Mouse (Mus musculus) E14TG2a.4 (cell line): ENCODE results near the gene Gm47995.
"Not testable (repeated sequence)": the region's sequence is repeated elsewhere in the genome, so short reads cannot be mapped to it uniquely, and the experiment has no call there.

Experiments used
- CTCF ChIP-seq: conservative IDR thresholded peaks from 2 replicates; pipeline ENCODE4 v1.5.1; 2014; ENCODE audit warnings: low read length
- NANOG ChIP-seq: IDR thresholded peaks from 2 replicates; pipeline ENCODE4 v1.6.1; 2014; ENCODE audit warnings: borderline replicate concordance, low read length, mixed read lengths
- POU5F1 ChIP-seq: IDR thresholded peaks from 2 replicates; pipeline ENCODE4 v1.6.1; 2014; ENCODE audit warnings: low read length, borderline replicate concordance

- not testable (repeated sequence) for TF ChIP-seq CTCF, POU5F1, NANOG
Measured at GRCm38 (mm10) chr1:151186186-151186585, 12.1 kb upstream of the Gm47995 start.
